8 mouse cellular contexts compared by ENCODE assay signal in genomic region chr5:65763916-65764785, GRCm38 (mm10). TPM values are rescaled to one million over a fixed set of nuclear protein-coding genes. Genes with fewer than 3 reads are reported as not detected.
A peak's percentile ranks its signal among the peaks of the same experiment; 100 is the strongest.
DNase-seq lines count a peak whose midpoint lies in the region; ATAC-seq and TF ChIP-seq lines count a peak whose summit lies in the region.

No protein-coding gene starts in this region.

- DNase-seq in T-cell, adult 2 months (ENCODE audit: low spot score), result peak; percentile 66
- peak; percentile 78 to 87 for DNase-seq in cerebellum, postnatal 25 days
- DNase-seq in gastrocnemius, adult 18-20 months (ENCODE audit: low spot score), result peak; percentile 75
- peak; percentile 65 to 77 for DNase-seq in left cerebral cortex, adult 2 months (ENCODE audit: extremely low spot score in 1 of 2, low spot score in 2 of 2)
- DNase-seq in retina, postnatal 7 days (ENCODE audit: low read depth, low spot score), result peak; percentile 81
- DNase-seq in urinary bladder, adult 2 months (ENCODE audit: low spot score), result peak; percentile 83

- no peaks in the 10 kb centered on the region for H3K36me3 ChIP-seq in hindbrain, embryonic 16.5 days (ENCODE audit: control insufficient read depth, insufficient read depth, low read length)
- H3K36me3 ChIP-seq in macrophage (ENCODE audit: inconsistent target), result no peaks in the 10 kb centered on the region

- peaks cover 11% of the 10 kb centered on the region; the same call in 1 of the 2 replicates for H3K79me2 ChIP-seq in macrophage (ENCODE audit: inconsistent target)

- peak; percentile 67 for TF ChIP-seq CTCF in left cerebral cortex, adult 2 months (IDR thresholded peaks at IDR 0.05)

- H3K4me1 ChIP-seq in hindbrain, embryonic 16.5 days (ENCODE audit: control insufficient read depth, insufficient read depth, low read depth, low read length), result peaks cover 5% of the 10 kb centered on the region

- ATAC-seq in hindbrain, embryonic 16.5 days, result peak; percentile 92

- peak overlapping the region; percentile 100 for H3K27ac ChIP-seq in hindbrain, embryonic 16.5 days (ENCODE audit: low read depth, low read length)
- H3K27ac ChIP-seq in left cerebral cortex, adult 2 months, result peak overlapping the region; percentile 95
- H3K27ac ChIP-seq in macrophage, result peak overlapping the region; percentile 34

- H3K4me3 ChIP-seq in hindbrain, embryonic 16.5 days (ENCODE audit: low read length), result peak overlapping the region; percentile 91
- peak overlapping the region; percentile 77 for H3K4me3 ChIP-seq in left cerebral cortex, adult 2 months
- H3K4me3 ChIP-seq in macrophage (ENCODE audit: inconsistent target), result peak overlapping the region; percentile 74

- 0% methylated on average over 44 of the region's 121 CpGs for WGBS in hindbrain, embryonic 16.5 days
- WGBS in macrophage (ENCODE audit: missing documents), result 1% methylated on average over 81 of the region's 121 CpGs

- intact Hi-C loops in left cerebral cortex, adult 2 months (cut with DNase I), result loop anchor here (1.0 to 5.0 kb wide), 5 partner anchors 39 to 227 kb away; partner anchors contain the start of genes Pds5a, Smim14 and Ube2k

- peak overlapping the region; percentile 99 for H3K9ac ChIP-seq in hindbrain, embryonic 16.5 days (ENCODE audit: low read depth, low read length)

- peak overlapping the region; percentile 72 for H3K4me2 ChIP-seq in hindbrain, embryonic 16.5 days (ENCODE audit: low read length)

- no peaks in the 10 kb centered on the region for H3K9me3 ChIP-seq in hindbrain, embryonic 16.5 days (ENCODE audit: control insufficient read depth, low read length)

- H3K27me3 ChIP-seq in hindbrain, embryonic 16.5 days (replicated peaks; ENCODE audit: control insufficient read depth, insufficient read depth, low read length), result no peaks in the 10 kb centered on the region

RNA-seq across cellular contexts. Expression of gene N4bp2, which starts 0.8 kb away (rescaled TPM):
- total RNA-seq in gastrocnemius, adult 18-20 months (2021), result 1 to 10 TPM; 3.9 to 4.2 TPM
- polyA plus RNA-seq in hindbrain, embryonic 16.5 days (2015; fragmentation: Nextera tagmentation; extraction: Ambion mirVana), result 12.0 and 12.1 TPM in 2 replicates
- total RNA-seq in left cerebral cortex, adult 2 months (2021), result 1 to 10 TPM; 6.4 to 7.7 TPM
- 10 to 100 TPM; 19.4 to 72.0 (median 48.8) TPM for total RNA-seq in macrophage (2018; cell fraction: chromatin; rRNA removed)
- 10 to 100 TPM in 13 of 26 experiments, 1 to 10 TPM in 13; 6.4 to 16.1 (median 9.9) TPM for total RNA-seq in macrophage (2018; cell fraction: cytosol; rRNA removed)
- total RNA-seq in macrophage (2018; cell fraction: nucleus; rRNA removed), result 10 to 100 TPM; 14.8 to 46.1 (median 26.3) TPM
- polyA plus RNA-seq in macrophage (2018), result 5.2 to 7.6 TPM (median 5.6 TPM) in 3 replicates
- polyA plus RNA-seq in urinary bladder, adult 2 months (2012; rRNA removed), result 7.9 TPM in 2 replicates

Comparison
In these comparisons a context has a peak if more than half of its experiments do, and no peak if none do; other contexts are left out.
1. Peak in every context shown above with its lines: DNase-seq, ATAC-seq, H3K4me3 ChIP-seq and H3K27ac ChIP-seq.
2. H3K27ac ChIP-seq: peak in every context shown above with its lines; median percentile 100 in hindbrain, embryonic 16.5 days; 95 in left cerebral cortex, adult 2 months; 34 in macrophage.